Mouse (Mus musculus) MEL (cell line): Measurements from ENCODE around the gene Bcl6.

Experiments
- CTCF ChIP-seq, 3 experiments: IDR thresholded peaks in 2 of 3; conservative IDR thresholded peaks in 1 of 3; 2 replicates each; pipeline ENCODE4 v1.5.1; 2011 to 2012; ENCODE audit warnings: low read length in 3 of 3, low read depth in 2 of 3, mild to moderate bottlenecking in 2 of 3, improper control_type of control experiment in 1 of 3, inconsistent platforms in 1 of 3, mixed read lengths in 1 of 3, moderate library complexity in 1 of 3; ENCODE audit not compliant: control insufficient read depth in 1 of 3, insufficient read depth in 1 of 3, poor library complexity in 1 of 3, severe bottlenecking in 1 of 3
- GATA1 ChIP-seq: IDR thresholded peaks from 2 replicates; pipeline ENCODE4 v1.6.1; 2011; ENCODE audit warnings: low read depth, low read length, improper control_type of control experiment
- MAFK ChIP-seq: IDR thresholded peaks from 2 replicates; pipeline ENCODE4 v1.6.1; 2011; ENCODE audit warnings: low read depth, mild to moderate bottlenecking, low read length, improper control_type of control experiment, borderline replicate concordance
- TCF12 ChIP-seq: IDR thresholded peaks from 2 replicates; pipeline ENCODE4 v1.6.1; 2014; ENCODE audit warnings: low read depth, mild to moderate bottlenecking, inconsistent platforms, low read length, improper control_type of control experiment, moderate library complexity

DNA sequence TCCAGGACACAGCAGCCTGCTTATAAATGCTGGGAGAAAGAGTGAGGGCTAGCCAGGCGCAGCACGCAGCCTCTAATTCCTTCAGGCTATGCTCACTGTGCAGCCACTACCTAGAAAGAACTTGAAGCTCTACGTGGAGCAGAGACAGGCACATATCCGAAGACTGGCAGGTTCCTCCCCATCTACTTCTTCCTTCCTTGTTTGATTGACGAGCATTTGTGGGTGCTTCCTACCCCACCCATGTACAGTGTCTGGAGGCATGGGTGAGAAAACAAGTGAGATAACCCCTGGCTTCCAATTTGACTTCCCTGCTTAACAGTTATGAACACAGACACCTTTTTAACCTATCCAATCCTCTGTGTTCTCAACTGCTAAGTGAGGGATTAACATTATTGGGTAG lies 28.1 kb upstream of the Bcl6 start:
- TF ChIP-seq CTCF (IDR thresholded peaks at IDR 0.05 in 2 of 3, conservative IDR thresholded peaks at IDR 0.05 in 1 of 3; ENCODE audit: control insufficient read depth in 1 of 3, insufficient read depth in 1 of 3, low read depth in 2 of 3, low read length in 3 of 3, poor library complexity in 1 of 3, severe bottlenecking in 1 of 3), result no peak
- no peak for TF ChIP-seq MAFK
- TF ChIP-seq TCF12, result no peak
- TF ChIP-seq GATA1, result no peak
